Mouse (Mus musculus) liver, embryonic 13.5 days (tissue): Measurements from ENCODE around the gene Nudt17. TPM values are rescaled to one million over a fixed set of nuclear protein-coding genes. Genes with fewer than 3 reads are reported as not detected.
A peak's percentile ranks its signal among the peaks of the same experiment; 100 is the strongest.
"Not testable (repeated sequence)": the region's sequence is repeated elsewhere in the genome, so short reads cannot be mapped to it uniquely, and the experiment has no call there.

Experiments
- ATAC-seq: fragments of 200-750 bp; cut with Nextera tagmentation; 2 replicates; pipeline ENCODE4 v1.8.0; 2017; ENCODE audit warnings: low read depth, mild to moderate bottlenecking, moderate number of reproducible peaks, moderate library complexity
- DNase-seq: peaks from one replicate; pipeline ENCODE4 v3.0.0; 2022
- H3K27ac ChIP-seq: fragments of 300-500 bp; sonication (generic); 2 replicates; pipeline ENCODE4 v1.5.1; 2015; ENCODE audit warnings: moderate library complexity, mild to moderate bottlenecking, inconsistent platforms
- H3K27me3 ChIP-seq: fragments of 300-500 bp; sonication (generic); 2 replicates; pipeline ENCODE4 v1.6.1; 2015; ENCODE audit warnings: mild to moderate bottlenecking, inconsistent platforms
- H3K36me3 ChIP-seq: fragments of 300-500 bp; sonication (generic); 2 replicates; pipeline ENCODE4 v1.6.1; 2015; ENCODE audit warnings: mild to moderate bottlenecking, inconsistent platforms
- H3K4me1 ChIP-seq: fragments of 300-500 bp; sonication (generic); replicated peaks from 2 replicates; pipeline ENCODE4 v1.6.1; 2015; ENCODE audit warnings: inconsistent platforms
- H3K4me2 ChIP-seq: fragments of 300-500 bp; sonication (generic); 2 replicates; pipeline ENCODE4 v1.6.1; 2015; ENCODE audit warnings: inconsistent platforms, mild to moderate bottlenecking, moderate library complexity
- H3K4me3 ChIP-seq: fragments of 300-500 bp; sonication (generic); replicated peaks from 2 replicates; pipeline ENCODE4 v1.5.1; 2015; ENCODE audit warnings: mild to moderate bottlenecking, inconsistent platforms
- H3K9ac ChIP-seq: fragments of 300-500 bp; sonication (generic); 2 replicates; pipeline ENCODE4 v1.6.1; 2015; ENCODE audit warnings: mild to moderate bottlenecking, inconsistent platforms
- H3K9me3 ChIP-seq: fragments of 300-500 bp; sonication (generic); replicated peaks from 2 replicates; pipeline ENCODE4 v1.6.1; 2016; ENCODE audit warnings: inconsistent platforms
- WGBS: fragments of 180-500 bp; shearing (Covaris S2); methylation state at CpG from one replicate; pipeline ENCODE4 v1.1.7; 2015; ENCODE audit not compliant: insufficient replicate concordance; 5-methylcytosine and 5-hydroxymethylcytosine counted together
- polyA plus RNA-seq: library from polyadenylated mRNA; unstranded; fragments of >200 nt; fragmentation: Nextera tagmentation; extraction: Ambion mirVana; gene quantifications from 2 replicates; pipeline ENCODE4 v1.2.1, GENCODE M21; 2015

The Nudt17 gene
- 0.94 and 1.0 TPM in 2 replicates for polyA plus RNA-seq

DNA sequence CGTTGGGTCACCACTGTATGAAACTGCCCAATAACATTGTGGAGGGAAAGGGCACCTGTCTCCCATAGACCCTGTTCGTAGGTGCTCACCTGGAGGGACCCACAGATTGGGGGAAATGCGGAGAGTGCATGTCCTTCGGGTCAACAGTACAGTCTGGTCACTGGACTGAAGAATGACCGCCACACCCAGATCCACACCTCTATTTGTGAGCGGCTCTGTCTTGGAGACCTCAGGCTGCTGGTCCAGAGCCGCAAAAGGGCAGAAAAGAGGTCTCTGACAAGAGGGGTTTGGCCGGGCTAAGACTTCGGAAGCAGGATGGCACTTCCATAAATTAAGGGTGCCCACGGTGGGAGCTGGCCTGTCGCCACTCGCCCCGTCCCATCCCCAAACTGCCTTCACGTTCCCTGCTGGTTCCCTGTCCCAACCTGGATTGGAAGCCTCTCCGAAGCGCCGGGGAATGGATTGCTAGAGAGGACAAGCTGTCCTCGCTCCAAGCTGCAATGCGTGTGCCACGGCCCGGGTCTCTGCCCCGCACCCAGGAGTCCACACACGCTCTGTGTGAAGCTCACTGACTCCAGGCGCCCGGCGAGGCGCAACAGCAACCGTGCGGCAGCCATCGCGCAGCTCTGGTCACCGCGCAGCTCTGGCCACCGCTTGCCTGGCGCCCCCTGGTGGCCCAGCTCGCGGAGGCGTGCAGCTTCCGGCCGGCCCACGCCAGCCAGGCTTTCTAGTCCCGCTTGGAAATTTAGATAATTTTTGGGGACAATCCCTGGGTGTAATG is at the start of gene Nudt17:
Gene Nudt17, minus strand, starts transcription at position 660 of the 781 bp plus-strand sequence.
- ATAC-seq (peak; percentile 84), DNase-seq (peak; percentile 66)
- 5% methylated on average over 42 of the region's 42 CpGs for WGBS
- Histone ChIP-seq H3K9me3 (no peaks in the 10 kb centered on the region), H3K27me3 (peaks cover 22% of the 10 kb centered on the region), H3K27ac (no peak within 1 kb of the TSS), H3K36me3 (peaks cover 46% of the 10 kb centered on the region), H3K4me1 (peaks cover 13% of the 10 kb centered on the region), H3K9ac (peak within 1 kb of the TSS; percentile 56), H3K4me3 (peak within 1 kb of the TSS; percentile 48), H3K4me2 (peak within 1 kb of the TSS; percentile 68)

DNA sequence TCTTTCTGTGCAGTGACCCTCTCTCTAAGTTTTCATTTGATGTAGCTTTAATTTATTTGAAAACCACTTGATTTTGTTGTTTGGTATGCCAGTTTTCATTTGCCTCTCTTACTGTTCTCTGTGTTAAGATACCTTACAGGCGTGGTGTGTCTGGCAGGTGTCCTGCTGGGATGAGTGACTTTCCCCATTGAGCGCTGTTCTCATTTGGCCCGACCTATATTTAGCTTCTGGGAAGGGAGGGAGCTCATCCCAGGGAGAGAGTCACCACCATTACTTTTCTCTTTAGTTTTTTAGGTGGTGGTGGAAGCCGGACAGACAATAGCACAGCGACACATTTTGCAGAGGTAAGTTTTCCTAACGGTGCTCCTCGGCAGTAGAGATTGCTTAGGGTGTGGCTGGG is 49.3 kb upstream of the Nudt17 start:
- Histone ChIP-seq H3K27ac (no peak overlapping the region), H3K36me3 (peaks cover 10% of the 10 kb centered on the region; the same call in 1 of the 2 replicates), H3K27me3 (no peaks in the 10 kb centered on the region), H3K9ac (no peak overlapping the region), H3K9me3 (no peaks in the 10 kb centered on the region), H3K4me1 (peaks cover 5% of the 10 kb centered on the region), H3K4me2 (no peak overlapping the region), H3K4me3 (no peak overlapping the region)
- ATAC-seq (no peak), DNase-seq (no peak)
- WGBS, result 61% methylated on average over 7 of the region's 7 CpGs

- peaks cover 10% of the 10 kb centered on the region; the same call in 1 of the 2 replicates for H3K36me3 ChIP-seq
- no peak overlapping the region for H3K4me2 ChIP-seq
- H3K9me3 ChIP-seq, result no peaks in the 10 kb centered on the region
- H3K27ac ChIP-seq, result no peak overlapping the region
- 93% methylated on average over 1 of the region's 1 CpGs for WGBS
- H3K27me3 ChIP-seq, result no peaks in the 10 kb centered on the region
- H3K4me1 ChIP-seq, result peaks cover 5% of the 10 kb centered on the region
- no peak overlapping the region for H3K9ac ChIP-seq
- ATAC-seq, result no peak
- no peak overlapping the region for H3K4me3 ChIP-seq
- no peak for DNase-seq
Observed at GRCm38 (mm10) chr3:96755935-96756334, 47.6 kb upstream of the Nudt17 start.

DNA sequence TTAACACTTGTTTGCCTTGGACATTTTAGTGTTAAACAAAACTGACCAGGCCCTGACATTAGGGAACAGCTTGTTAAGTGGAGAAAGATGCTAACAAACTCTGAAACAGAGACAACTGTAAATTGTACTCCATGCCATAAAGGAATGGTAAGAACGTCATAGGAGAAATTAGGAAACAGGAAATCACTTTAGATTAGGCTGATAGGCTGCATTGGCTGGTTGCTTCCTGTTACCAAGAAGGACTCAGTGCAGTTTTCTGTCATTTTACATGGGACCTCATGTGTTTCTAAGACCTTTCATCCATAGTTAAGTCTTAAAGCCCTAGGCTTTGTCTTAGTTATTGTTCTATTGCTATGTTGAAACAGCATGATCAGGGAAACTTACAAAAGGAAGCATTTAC is 38.5 kb upstream of the Nudt17 start:
- no peak overlapping the region for H3K27ac ChIP-seq
- H3K9me3 ChIP-seq, result no peaks in the 10 kb centered on the region
- H3K4me1 ChIP-seq, result peaks cover 6% of the 10 kb centered on the region; the same call in 1 of the 2 replicates
- H3K27me3 ChIP-seq, result no peaks in the 10 kb centered on the region
- no peaks in the 10 kb centered on the region for H3K36me3 ChIP-seq
- H3K9ac ChIP-seq, result no peak overlapping the region
- no peak overlapping the region for H3K4me3 ChIP-seq
- ATAC-seq (no peak), DNase-seq (no peak)
- no peak overlapping the region for H3K4me2 ChIP-seq
- WGBS, result 19% methylated on average over 1 of the region's 1 CpGs

- Histone ChIP-seq H3K4me2 (no peak overlapping the region), H3K27me3 (no peaks in the 10 kb centered on the region), H3K36me3 (no peaks in the 10 kb centered on the region), H3K9ac (no peak overlapping the region), H3K4me3 (no peak overlapping the region), H3K27ac (no peak overlapping the region), H3K4me1 (peaks cover 6% of the 10 kb centered on the region; the same call in 1 of the 2 replicates), H3K9me3 (no peaks in the 10 kb centered on the region)
- ATAC-seq, result no peak
- WGBS, result 79% methylated on average over 3 of the region's 3 CpGs
- DNase-seq, result no peak
Observed at GRCm38 (mm10) chr3:96744348-96744747, 36.0 kb upstream of the Nudt17 start.

- not testable (repeated sequence) for H3K36me3 ChIP-seq, ATAC-seq
Observed at GRCm38 (mm10) chr3:96740279-96740678, 31.9 kb upstream of the Nudt17 start.

GRCm38 (mm10) chr3:96737995-96738394 is 29.6 kb upstream of the Nudt17 start:
- Histone ChIP-seq H3K27ac (no peak overlapping the region), H3K4me3 (no peak overlapping the region), H3K27me3 (no peaks in the 10 kb centered on the region), H3K9me3 (no peaks in the 10 kb centered on the region), H3K4me1 (peaks cover 27% of the 10 kb centered on the region), H3K4me2 (no peak overlapping the region), H3K36me3 (no peaks in the 10 kb centered on the region), H3K9ac (no peak overlapping the region)
- WGBS, result 79% methylated on average over 1 of the region's 1 CpGs
- ATAC-seq (no peak), DNase-seq (no peak)

More at GRCm38 (mm10) chr3:96740279-96740678, 31.9 kb upstream of the Nudt17 start:
- H3K4me2 ChIP-seq, H3K9ac ChIP-seq, H3K27me3 ChIP-seq, H3K9me3 ChIP-seq, H3K27ac ChIP-seq, H3K4me3 ChIP-seq, DNase-seq: not testable (repeated sequence)
- H3K4me1 ChIP-seq, result peaks cover 17% of the 10 kb centered on the region

DNA sequence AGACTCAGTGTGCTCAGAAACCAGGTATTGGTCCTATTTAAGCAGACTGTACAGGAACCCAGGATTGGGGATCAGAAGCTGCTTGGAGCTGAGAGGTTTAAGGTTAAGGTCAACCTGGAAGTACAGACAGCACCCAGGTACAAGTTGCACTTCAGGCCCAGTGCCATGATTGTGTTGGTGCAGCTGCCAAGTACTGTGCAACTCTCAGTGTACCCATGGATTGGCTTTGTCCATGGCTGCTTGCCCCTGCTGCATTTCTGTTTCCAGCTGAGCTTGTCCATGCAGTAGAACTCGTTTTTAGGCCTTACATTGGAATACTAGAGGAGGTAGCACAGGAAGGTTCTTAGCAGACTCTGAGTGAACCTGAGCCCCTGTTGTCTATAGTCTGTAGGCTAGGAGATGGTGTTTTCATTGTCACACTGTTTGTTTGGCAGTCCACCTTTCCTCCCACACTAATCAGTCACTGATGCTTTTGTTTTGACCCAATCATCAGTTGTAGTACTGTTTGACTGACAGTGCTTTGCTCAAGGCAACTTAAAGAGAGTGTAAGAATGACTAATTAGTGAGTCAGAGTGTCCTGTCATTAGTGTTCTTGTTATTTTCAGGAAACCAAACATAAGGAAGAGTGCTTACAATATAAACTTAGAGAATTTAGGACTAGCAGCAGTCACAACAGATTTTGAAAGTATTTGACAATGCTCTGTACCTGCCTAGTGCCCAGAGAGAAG is 28.8 kb upstream of the Nudt17 start:
- ATAC-seq, result no peak
- Histone ChIP-seq H3K9ac (no peak overlapping the region), H3K9me3 (no peaks in the 10 kb centered on the region), H3K4me1 (peaks cover 27% of the 10 kb centered on the region), H3K36me3 (no peaks in the 10 kb centered on the region), H3K27me3 (no peaks in the 10 kb centered on the region), H3K4me2 (no peak overlapping the region), H3K4me3 (no peak overlapping the region), H3K27ac (no peak overlapping the region)
- no peak for DNase-seq
- WGBS, result 32% methylated on average over 1 of the region's 1 CpGs

- WGBS, result 68% methylated on average over 2 of the region's 2 CpGs
- H3K36me3 ChIP-seq, result no peaks in the 10 kb centered on the region
Observed at GRCm38 (mm10) chr3:96735200-96735599, 26.8 kb upstream of the Nudt17 start.

DNA sequence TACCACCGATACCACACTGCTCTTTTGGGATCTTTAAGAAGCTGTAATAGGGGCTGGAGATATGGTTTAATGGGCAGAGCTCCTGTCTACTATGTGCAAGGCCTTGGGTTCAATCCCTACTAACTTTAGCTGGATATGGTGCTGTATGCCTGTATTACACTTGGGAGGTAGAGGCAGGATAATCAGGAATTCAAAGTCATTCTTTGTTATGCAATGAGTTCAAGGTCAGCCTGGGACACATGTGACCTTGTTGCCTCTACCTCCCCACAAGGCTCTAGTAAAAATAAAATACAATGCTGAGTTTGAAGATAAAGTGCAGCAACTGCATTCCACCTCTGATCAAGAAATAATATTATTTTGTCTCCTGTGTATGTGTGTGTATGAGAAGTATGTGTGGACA is 25.6 kb upstream of the Nudt17 start:
- peaks cover 48% of the 10 kb centered on the region for H3K4me1 ChIP-seq
- ATAC-seq, result no peak

More at GRCm38 (mm10) chr3:96735200-96735599, 26.8 kb upstream of the Nudt17 start:
- Histone ChIP-seq H3K9me3 (no peaks in the 10 kb centered on the region), H3K9ac (no peak overlapping the region), H3K4me1 (peaks cover 40% of the 10 kb centered on the region), H3K4me3 (no peak overlapping the region), H3K27ac (no peak overlapping the region), H3K4me2 (no peak overlapping the region), H3K27me3 (no peaks in the 10 kb centered on the region)
- DNase-seq (no peak), ATAC-seq (no peak)

GRCm38 (mm10) chr3:96730785-96731184 is 22.4 kb upstream of the Nudt17 start:
- H3K4me1 ChIP-seq, result peaks cover 47% of the 10 kb centered on the region
- WGBS, result 42% methylated on average over 5 of the region's 5 CpGs
- H3K27ac ChIP-seq, result no peak overlapping the region
- H3K4me3 ChIP-seq, result no peak overlapping the region
- H3K27me3 ChIP-seq, result no peaks in the 10 kb centered on the region
- no peak overlapping the region for H3K9ac ChIP-seq
- H3K4me2 ChIP-seq, result no peak overlapping the region
- no peaks in the 10 kb centered on the region for H3K36me3 ChIP-seq
- no peaks in the 10 kb centered on the region for H3K9me3 ChIP-seq
- no peak for ATAC-seq
- DNase-seq, result no peak

More for the DNA sequence above, 25.6 kb upstream of the Nudt17 start:
- Histone ChIP-seq H3K4me3 (no peak overlapping the region), H3K27me3 (no peaks in the 10 kb centered on the region), H3K9me3 (no peaks in the 10 kb centered on the region), H3K36me3 (no peaks in the 10 kb centered on the region), H3K9ac (no peak overlapping the region), H3K27ac (no peak overlapping the region), H3K4me2 (no peak overlapping the region)
- 92% methylated on average over 1 of the region's 1 CpGs for WGBS
- DNase-seq, result no peak
